Mouse (Mus musculus) gastrocnemius, postnatal 4 days (tissue): ENCODE results near the gene Grsf1. TPM values are rescaled to one million over a fixed set of nuclear protein-coding genes. Genes with fewer than 3 reads are reported as not detected.

Experiments
- DNase-seq, 2 experiments: peaks; one replicate each; pipeline ENCODE4 v3.0.0; 2021 to 2022; ENCODE audit warnings: low spot score in 2 of 2, mixed read lengths in 2 of 2
- long read RNA-seq, 2 experiments: library from polyadenylated mRNA; stranded (forward); transcript quantifications; one replicate each; pipeline ENCODE4 v2.0.0; 2021
- total RNA-seq, 2 experiments: library from RNA; stranded (reverse); gene quantifications; 2 replicates each; pipeline ENCODE4 v1.2.3; 2021

The Grsf1 gene
- 100 to 1,000 TPM in 1 of 2 experiments, 10 to 100 TPM in 1; 95.6 to 130 TPM for total RNA-seq
- long read RNA-seq, experiment 1, transcript Grsf1-201 (10 exons, 2,538 nt): major isoform, 74 of 100 reads
- long read RNA-seq, experiment 1, partial matches to known transcripts: 11 of 100 reads
- long read RNA-seq, experiment 1, other reads (novel, unspliced or antisense): 11 of 100 reads
- long read RNA-seq, experiment 2, transcript Grsf1-201 (10 exons, 2,538 nt): major isoform, 86 of 116 reads
- long read RNA-seq, experiment 2, transcript Grsf1-202 (10 exons, 2,286 nt): minor isoform, 14 of 116 reads
- long read RNA-seq, experiment 2, partial matches to known transcripts: 9 of 116 reads
- long read RNA-seq, experiment 2, other reads (novel, unspliced or antisense): 7 of 116 reads

- peak; percentile 73 to 89 for DNase-seq
These were observed at the start of gene Grsf1 for GRCm38 (mm10) chr5:88675443-88676387. Gene Grsf1, minus strand, starts transcription at chr5:88676171.

GRCm38 (mm10) chr5:88724030-88724429 lies 48.1 kb upstream of the Grsf1 start:
- no peak for DNase-seq

DNA sequence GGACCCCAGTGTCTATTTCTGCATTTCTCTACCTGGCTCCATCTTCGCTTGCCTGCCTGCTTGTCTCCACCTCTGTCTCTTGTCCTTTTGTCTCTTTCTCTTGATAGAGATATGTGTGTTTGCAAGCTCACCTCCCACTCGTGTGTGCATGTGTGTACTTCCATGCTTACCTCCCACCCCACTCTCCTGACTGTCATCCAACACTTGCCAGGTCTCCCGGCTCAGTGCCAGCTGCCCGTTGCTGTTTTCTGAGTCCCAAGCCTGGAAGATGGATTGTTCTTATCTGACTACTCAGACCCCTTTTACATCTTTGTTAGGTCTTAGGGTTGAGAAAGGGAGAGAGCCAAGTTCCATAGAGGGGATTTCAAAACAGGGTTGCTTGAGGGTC lies 46.2 kb upstream of the Grsf1 start:
- DNase-seq: no peak

DNA sequence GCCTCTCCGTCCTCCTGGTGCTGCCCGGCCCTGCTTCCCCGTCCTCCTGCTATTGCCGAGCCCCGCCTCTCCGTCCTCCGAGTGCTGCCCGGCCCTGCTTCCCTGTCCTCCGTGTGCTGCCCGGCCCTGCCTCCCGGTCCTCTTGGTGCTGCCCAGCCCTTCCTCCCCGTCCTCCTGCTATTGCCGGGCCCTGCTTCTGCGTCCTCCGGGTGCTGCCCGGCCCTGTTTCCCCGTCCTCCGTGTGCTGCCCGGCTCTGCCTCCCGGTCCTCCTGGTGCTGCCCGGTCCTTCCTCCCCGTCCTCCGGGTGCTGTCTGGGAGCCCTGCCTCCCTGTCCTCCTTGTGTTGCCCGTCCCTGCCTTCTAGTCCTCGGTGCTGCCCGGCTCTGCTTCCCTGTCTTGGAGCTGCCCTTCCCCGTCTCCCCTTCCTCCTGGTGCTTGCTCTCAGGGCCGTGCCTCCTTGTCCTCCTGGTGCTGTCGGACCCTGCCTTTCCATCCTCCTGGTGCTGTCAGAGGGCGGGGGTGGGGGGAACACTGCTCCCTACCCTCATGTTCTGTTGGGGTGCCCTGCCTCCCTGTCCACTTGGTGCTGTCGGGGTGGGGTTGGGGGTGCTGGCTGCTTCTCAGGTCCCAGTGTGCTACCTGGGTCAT lies 45.7 kb upstream of the Grsf1 start:
- peak in 1 of 2 experiments; percentile 18 for DNase-seq

GRCm38 (mm10) chr5:88721003-88721475 lies 45.1 kb upstream of the Grsf1 start:
- DNase-seq: no peak

DNA sequence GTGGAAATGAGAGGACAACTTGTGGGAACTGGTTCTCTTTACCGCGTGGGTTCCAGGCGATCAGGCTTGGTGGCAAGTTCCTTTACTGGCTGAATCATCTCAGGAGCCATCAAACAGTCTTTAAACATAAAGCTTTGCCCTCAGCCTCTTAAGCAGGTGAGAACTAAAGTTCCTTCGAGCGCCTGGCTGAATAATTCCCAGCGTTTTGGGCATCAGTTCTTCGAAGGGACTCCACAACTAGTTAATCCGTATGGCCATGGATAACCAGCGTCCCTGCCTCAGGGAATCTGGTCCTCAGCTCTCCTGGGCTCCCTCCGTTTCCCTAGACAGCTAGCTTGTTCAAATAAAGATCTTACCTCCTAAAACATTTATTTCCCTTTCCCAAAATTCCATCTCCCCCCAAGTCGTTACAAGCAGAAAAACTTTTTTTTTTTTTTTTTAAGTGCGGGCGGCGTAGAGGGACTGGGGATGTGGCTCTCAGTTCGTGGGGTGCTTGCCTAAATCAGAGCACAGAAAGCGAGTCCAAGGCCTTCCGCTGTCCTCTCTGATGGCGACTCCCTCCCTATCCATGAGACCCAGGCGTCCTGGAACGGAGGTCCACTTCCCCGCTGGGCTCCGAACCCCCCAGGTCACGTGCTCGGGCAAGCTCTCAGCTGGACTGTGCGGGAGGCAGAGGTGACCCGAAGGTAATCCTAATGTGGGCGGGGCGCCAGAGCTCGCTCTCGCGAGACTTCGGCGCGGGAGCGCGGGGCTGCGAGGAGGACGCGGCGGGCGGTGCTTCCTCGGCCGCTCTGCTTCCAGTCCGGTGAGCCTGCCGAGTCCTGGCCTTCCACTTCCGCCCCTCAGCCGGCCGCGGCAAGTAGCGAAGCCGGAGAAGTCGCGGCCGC lies 44.4 kb upstream of the Grsf1 start, which contains the start of gene Mob1b:
Gene Mob1b (plus strand): TSS at position 740 of the 887 bp plus-strand sequence.
- DNase-seq: peak; percentile 98 to 99

DNA sequence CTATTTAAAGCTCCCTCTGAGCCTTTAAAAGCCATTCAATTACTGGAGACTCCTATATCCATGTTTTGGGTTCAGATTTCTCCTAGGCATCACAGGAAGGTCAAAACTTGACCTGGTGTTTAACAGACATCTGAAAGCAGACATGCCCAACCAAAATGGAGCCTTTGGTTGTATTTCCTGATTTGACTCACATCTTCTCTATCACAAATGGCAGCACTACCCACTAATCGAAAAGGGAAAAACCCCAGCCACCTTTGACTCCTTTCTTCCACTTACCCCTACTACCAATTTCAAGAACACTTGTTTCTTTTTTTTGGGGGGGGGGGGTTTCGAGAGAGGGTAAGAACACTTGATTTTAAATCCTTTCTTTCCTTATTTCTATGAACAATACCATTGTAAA lies 41.0 kb upstream of the Grsf1 start:
- no peak for DNase-seq

- DNase-seq: no peak
These were observed 36.4 kb upstream of the Grsf1 start for GRCm38 (mm10) chr5:88712328-88712727.

DNA sequence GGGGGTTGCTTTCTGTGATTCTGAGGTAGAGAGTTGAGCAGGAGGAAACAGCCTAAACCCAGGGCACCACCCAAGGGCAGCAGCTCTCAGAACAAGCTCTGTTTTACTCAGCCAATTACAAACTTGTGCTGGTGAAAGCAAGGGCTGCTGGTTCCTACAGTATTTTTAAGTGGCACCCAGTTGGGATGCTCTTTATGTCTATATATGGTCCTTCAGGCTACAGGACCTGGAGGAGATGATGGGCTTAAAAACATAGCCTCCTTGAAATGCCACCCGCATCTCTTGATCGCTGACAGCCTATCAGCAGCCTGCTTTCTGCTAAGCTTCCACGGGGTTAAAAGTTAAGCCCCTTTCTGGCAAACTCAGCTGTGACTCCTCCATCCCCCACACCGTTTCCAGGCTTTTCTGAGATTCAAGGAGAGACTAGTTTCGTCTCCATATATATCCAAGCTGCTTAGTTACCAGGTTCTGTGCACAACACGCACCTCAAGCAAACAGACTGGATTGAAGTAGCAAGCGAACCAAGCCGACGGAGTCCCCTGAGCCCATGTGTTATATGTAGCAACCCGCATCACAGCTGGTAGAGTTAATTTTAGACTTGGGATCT lies 35.8 kb upstream of the Grsf1 start:
- no peak for DNase-seq

DNA sequence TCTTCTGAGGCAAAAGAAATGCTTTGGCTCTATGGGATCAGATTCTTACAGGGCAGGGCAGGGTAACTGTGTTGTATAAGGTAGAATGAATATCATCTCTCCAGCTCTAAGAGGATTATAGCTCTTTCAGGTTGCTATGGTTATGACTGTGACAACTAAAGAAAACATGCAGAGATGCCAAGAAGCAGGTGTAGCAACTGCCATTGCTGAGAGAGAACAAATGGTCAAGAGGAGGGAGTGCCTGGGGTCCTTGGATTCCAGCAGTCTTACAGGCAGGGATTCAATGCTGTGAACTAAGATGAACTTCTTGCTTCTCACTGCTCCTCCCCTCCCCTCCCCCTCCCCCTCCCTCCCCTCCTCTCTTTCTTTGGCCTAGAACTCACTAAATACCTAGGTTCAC lies 35.2 kb upstream of the Grsf1 start:
- no peak for DNase-seq

DNA sequence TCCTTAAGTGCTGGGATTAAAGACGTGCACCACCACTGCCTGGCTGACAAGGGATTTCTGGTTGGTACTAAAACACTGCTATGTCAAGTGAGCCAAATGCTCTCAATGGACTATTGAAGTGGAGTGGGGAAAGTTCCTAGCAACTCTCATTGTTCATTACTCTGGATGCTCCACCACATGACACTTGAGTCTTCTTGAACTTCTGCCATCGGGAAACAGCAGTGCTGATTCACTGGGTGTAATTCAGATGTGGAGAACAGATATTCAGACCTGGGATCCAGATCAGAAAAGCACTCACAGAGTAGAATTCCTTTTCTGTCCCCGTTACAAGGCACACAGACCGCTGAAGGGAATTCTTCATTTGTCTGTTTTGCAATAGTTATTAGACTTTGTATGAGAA lies 27.6 kb upstream of the Grsf1 start:
- no peak for DNase-seq

DNA sequence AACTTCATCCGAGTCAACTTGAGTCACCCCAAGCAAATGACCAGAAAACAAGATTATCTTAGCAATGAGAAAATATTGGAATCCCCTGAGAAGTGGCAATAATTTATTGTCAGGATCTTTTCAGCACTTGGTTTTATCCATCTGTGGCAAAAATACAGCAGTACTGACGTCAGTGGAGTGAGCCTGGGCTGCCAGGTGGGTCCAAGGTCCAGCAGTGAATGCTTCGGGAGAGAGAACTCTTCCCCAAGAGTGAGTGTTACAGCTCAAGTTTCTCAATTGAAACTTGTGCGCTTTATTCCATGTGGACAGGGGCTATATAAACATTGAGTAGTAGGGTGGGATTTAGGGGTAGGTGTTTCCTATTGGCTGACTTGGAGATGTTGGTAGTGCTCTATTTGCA lies 26.1 kb upstream of the Grsf1 start:
- no peak for DNase-seq

- DNase-seq: no peak
These were observed 23.4 kb upstream of the Grsf1 start for GRCm38 (mm10) chr5:88699251-88699913.

DNA sequence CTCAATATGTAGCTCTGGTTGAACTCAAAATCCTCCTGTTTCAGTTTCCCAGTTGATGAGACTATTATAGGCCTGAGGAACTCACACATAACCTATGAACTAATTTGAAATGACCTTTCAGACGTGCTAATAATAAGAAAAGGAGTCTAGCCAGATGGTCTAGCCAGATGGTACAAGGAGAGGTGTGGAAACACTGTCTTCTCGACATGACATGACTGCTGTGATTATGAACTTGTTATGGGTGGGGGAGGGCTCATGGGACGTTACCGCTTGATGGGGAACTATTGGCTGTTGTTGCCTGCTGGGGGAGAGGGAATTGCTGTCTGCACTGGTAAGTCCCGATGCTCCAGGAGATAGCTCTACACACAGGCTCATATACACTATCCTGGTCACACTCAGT lies 21.3 kb upstream of the Grsf1 start:
- no peak for DNase-seq

DNA sequence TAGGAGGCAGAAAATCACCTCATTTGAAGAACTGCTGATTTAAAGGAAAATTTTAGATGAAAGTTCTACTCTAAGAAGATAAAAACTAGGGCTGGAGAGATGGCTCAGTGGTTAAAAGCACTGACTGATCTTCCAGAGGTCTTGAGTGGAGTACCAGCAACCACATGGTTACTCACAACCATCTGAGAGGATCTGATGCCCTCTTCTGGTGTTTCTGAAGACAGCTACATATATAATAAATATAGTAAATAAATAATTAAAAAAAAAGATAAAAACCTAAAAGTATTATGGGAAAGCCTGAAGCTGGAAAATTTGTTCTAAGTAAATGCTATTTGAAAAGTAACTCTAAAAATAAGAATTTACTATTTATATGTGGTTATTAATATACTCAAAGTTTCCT lies 17.1 kb upstream of the Grsf1 start:
- DNase-seq: no peak

- DNase-seq: no peak
These were observed 16.6 kb upstream of the Grsf1 start for GRCm38 (mm10) chr5:88692586-88692985.

DNA sequence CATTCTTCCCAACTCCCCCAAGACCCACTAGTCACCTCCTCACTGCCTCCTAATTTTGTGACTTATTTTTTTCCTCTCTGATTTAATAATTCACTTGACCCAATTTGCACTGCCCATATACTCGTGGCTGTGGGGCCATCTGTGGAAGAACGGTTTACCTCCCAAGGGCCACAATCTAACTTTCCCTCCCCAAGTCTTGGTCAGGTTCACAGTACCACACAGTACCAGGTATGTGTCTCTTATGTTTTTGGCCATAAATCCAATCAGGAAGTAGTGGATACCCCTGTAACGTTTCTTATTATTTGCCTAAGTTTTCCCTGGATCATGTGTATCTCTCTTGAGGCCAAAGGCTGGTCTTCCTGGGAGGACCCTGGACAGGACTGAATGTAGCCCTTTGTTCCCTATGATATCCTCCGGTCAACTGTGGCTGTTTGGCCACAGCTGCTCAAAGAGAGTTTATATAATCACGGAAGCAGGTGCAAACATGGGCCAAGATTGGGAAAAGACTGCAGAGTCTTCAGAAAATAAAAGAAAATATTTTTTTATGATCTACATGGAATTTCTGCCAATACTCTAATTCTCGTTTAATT lies 15.6 kb upstream of the Grsf1 start:
- no peak for DNase-seq

DNA sequence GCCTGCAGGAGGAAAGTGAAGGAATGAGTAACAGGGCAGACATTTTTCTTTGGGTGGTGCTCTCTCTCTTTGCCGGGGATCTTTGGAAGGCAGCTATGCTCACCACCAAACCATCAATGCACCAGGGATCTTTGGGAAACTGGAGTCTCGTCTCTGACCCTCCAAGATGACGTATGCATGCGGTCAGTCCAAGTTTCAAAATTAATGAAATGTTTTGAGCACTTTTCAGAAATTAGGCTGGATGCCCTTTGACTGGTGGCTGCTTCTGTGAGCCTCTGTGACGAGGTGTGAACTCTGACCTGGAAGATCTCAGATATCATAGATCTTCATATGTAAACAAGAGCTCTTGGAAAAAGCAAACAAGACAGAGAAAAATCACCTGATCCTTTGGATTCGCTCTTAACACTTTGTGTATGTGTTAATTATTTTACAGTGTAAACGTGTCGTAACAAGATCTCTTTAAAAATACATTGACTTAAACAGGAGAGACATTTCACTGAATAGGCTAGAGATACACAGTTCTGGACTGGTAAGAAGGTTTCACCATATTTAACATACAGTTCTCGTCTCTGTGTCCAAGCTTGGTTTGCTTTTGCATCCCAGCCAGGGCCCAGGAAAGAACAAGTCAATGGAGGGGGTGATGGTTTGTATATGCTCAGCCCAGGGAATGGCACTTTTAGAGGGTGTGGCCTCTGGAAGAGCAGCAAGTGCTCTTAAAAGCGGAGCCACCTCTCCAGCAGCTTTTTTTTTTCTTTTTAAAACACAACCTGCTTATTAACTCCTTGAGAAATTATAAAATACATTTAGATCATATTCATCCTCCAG lies 14.9 kb upstream of the Grsf1 start:
- no peak for DNase-seq
